Mouse (Mus musculus) lung, postnatal 14 days (tissue): ENCODE data around the gene Thoc3.
A peak's percentile ranks its signal among the peaks of the same experiment; 100 is the strongest.

Experiments used
- DNase-seq: peaks from one replicate; pipeline ENCODE4 v3.0.0; 2021

Gene Thoc3

DNA sequence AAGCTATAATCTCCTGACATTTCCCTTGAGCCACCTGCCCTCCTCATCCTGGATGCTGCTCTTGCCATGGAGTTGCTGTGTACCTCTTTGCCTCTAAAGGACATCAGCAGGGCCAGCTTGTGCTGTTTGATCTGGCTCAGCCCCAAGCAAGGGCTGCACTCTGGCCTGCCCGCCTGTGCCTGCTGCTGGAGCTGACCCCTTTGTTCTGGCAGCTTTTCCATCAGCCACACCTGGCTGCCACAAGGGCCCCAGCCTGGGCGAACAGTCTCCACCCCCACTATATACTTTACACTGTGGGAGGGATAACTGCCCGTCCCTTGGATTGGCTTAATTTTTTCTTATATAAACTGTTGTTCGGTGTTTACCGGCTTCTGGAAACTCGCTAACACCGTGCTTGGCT lies 28.7 kb downstream of the Thoc3 start:
- peak; percentile 20 for DNase-seq

DNA sequence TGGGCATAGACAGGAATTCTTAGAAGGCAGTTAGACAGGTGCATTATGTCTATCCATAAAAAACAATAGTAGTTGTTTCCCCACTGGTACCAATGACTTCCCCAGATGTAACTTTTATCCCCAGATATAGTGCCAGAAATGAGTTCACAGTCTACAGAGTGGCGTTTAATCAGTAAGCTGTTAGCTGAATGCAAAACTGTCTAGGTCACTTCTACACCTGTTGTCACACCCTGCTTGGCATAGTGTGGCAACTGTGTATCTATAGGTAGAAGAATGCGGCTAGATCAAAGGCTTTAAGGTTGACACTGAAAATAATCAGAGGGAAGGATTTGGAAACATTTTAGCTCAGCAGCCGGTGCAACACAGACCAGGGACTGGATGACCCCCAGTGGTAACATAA lies 29.8 kb downstream of the Thoc3 start:
- DNase-seq: no peak

DNA sequence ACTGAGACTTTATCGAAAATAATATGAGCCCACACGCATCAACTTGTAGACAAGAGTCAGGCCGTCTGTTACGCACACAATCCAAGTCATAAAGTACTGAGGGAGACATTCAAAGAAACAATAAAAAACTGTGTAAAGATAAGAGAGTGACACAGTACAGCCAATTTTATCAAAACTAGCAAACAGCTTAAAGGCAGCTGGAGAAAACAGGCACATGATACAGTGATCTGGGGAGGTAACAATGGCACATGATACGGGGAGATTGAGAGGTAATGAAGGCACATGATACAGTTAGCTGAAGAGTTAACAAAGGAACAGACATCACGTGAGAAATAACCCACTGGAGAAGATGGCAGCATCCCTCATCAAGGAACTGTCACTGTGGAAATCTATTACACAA lies 31.6 kb downstream of the Thoc3 start:
- no peak for DNase-seq

DNA sequence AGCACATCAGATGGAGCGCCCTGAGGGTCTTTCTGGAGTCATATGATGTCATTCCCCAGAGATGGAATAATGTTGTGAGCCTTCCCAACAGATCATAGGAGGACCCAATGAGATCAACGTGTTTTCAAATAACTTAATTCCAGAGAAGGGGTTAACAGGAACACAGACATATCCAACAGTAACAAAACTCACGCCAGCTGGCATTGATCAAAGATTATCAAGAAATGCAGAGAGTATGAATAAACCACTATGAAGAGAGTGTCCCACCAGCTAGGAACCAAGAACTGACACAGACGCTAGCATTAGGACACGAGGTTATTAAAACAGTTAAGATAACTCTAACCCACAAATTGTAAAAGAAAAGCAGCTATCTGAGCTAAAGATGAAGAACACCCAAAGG lies 32.0 kb downstream of the Thoc3 start:
- DNase-seq: peak; percentile 27

DNA sequence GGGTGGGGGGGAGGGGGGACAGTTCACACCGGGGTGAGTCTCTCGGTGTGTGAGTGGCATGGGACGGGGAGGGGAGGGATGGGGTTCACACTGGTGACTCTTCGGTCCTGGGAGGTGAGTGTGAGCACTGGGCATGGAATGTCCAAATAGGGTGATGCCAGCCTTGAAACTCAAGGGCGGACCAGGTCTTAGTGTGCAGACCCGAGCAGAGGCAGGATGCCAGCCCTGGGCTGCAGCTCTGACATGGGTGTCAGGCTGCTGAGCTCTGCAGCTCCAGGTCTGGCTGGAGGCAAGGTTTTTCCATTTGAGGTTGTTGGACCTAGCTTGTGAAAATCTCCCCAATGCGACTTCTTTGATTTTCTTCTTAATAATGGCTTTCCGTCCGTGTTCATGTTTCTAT lies 37.5 kb downstream of the Thoc3 start:
- no peak for DNase-seq

DNA sequence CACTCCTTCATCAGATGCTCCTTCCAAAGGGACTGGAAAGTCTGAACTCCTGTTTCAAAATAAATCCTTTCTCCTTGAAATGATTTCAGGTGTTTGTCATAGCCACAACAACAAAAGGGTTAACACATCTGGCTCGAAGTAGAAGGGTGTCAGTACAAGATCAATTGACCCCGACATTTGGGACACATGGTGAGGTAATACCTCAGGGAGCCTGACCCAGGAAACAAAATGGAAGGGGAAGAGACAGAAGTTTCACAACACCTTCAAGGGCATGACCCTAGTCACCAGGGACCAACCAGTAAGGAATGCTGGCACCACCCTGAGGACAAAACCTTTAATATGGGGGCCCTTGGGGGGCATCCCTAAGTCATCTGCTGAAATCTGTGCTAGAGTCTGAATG lies 38.6 kb downstream of the Thoc3 start:
- no peak for DNase-seq

DNA sequence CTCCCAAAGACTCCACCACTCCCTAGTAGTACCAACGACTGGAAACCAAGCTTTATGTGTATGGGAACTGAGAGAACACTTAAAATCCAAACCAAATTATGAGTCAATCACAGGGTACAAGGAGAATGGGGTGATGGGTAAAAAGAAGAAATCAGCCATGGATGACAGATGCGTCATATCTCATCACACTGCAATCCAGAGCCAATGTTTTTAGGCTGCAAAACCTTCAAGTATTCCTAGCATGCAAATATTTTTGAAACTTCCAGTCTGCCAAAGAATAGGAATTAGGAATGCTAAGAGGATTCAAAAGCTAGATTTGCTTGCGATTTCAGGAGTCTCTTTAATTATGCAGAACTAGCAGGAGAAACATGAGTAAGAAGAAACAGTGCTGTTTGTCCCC lies 39.9 kb downstream of the Thoc3 start:
- DNase-seq: peak; percentile 35

DNA sequence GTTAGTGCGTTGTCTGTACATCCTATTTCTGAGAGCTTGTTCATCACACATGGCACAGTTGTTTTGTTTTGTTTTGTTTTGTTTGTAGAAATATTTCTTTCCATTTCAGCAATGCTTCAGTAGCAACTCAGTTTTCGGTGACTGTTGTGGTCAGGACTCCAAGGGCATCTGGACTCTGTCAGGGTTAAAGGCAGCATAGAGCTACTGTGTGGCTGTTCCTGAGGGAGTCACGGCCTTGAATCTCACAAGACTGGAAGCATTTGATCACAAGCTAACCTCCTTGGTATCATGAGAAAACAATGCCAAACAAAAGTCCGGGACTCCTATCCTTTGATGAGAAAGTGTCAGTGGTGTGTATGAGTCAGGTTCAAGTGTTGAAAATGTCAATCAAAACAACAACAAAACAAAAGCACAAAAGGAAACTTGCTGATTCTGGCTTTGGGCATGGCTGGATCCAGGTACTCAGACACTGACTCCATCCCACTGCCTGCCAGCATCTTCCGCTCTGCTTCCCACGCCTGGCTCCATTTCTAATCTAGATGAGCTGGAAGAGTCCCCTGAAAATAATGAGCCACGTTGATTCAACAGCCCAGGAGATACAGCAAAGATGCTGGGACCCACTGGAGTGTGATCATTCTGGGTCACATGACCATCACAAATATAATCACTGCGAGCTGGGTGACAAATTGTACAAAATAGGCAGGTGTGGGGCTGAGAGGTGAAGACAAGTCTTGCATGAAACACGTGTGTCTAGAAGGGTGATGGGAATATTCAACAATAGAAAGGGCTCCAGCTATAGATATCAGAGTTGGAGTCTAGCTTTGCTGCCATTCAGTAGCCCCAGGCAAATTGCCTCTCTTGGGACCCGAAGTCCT lies 41.6 kb downstream of the Thoc3 start:
- DNase-seq: no peak

DNA sequence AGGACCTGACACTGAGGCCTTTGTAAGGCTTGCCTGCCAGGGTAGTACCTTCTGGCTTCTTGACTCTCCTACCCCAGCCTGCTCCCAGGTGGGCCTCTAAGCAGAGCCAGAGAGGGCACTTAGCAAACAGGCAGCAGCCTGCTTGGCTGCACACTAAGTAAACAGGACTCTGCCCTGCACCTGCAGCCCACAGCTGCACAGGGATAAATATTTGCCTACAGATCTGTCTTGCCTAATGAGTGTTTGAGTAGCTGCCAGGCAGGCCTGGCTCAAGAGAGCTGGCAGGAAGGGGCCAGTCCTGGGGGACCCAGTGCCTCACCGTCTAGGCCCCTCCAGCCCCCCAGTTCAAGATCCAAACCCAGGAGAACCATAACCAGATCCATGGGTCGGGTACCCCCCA lies 43.4 kb downstream of the Thoc3 start:
- DNase-seq: peak; percentile 36

DNA sequence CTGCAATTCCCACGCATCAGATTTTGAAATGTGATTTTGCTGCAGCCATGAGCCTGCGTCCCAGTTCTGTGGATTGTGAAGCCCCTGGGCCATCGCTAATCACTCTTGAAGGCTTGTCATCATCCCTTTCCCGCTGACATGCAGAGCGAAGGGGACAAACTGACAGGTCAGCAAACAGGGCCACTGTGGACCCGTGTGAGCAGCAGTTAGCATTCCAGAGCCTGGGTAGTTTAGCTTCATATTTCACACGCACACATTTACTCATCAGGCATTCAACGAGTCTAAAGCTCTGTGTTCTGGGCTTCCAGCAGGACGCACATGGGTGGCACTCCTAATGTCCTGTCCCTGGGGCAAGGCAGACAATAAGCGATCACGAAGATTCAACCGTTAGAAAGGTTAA lies 48.4 kb downstream of the Thoc3 start:
- DNase-seq: no peak

DNA sequence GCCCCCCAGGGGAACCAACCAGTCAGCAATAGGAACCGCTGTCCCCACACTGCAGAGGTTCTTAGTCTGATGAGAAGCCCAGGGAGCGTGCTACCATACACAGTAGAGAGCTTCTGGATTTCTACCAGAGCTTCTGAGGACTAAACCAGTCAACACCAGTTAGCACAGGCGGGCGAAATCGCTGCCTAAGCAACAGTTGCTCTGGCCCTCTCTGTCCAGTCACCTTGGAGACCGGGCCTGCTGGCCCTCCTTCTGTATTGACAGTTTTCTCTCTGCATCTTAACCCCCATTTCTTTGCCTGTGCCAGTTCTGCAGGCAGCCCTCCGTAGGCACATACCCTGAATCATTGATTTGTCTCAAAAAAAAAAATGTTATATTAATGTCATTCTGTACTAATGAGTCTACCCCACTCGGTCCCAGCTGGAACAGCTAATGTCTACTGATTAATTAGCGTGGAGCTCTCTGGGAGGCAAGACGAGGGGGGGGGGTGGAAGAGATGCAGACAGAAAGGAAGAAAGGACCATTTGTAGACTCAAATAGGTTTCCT lies 49.8 kb downstream of the Thoc3 start:
- no peak for DNase-seq

DNA sequence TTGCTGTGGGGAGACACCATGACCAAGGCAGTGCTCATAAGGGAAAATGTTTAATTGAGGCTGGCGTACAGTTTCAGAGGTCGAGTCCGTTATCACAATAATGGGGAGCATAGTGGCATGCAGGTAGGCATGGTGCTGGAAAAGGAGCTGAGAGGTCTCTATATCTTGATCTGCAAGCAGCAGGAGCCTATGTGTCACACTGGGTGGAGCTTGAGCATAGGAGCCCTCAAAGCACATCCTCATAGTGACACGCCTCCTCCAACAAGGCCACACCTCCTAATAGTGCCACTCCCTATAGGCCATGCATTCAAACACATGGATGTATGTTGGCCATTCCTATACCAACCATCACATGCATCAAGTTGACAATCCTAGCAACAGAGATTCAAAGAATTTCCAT lies 53.6 kb downstream of the Thoc3 start:
- no peak for DNase-seq

DNA sequence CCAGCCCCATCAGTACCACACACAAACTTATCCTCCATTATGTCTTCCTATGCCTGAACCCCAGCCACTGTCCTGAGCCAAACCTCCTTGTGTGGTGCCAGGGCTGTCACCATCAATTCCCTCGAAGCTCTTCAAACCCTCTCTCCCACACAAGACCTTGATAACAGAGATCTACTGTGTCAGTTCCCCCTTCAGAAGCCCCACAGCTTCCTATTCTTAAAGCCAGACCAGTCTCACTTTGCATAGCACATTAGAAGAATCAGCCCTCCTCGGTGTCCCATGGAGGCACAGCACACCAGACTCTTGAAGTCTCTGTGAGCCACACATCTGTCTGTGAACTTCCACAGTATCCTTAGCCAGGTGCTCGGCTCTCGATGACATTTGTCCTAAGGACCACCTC lies 55.9 kb downstream of the Thoc3 start:
- DNase-seq: no peak

DNA sequence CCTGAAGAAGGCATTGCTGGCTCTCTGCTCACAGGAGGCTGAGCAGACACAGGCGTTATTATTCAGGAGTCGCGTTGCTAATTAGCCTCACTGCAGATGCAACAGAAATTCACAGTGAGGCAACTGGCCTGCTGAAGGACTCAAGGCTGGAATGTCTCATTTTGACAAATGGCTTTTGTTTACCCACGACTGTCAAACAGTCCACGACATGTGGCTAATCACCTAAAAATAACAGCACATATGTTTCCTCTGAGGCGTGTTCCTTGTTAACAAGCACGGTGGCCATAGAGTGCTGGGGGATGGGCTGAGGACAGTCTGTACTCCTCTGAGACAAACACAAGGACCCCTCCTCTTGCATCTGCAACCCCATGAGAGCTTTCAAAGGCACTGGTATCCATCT lies 56.4 kb downstream of the Thoc3 start:
- no peak for DNase-seq

DNA sequence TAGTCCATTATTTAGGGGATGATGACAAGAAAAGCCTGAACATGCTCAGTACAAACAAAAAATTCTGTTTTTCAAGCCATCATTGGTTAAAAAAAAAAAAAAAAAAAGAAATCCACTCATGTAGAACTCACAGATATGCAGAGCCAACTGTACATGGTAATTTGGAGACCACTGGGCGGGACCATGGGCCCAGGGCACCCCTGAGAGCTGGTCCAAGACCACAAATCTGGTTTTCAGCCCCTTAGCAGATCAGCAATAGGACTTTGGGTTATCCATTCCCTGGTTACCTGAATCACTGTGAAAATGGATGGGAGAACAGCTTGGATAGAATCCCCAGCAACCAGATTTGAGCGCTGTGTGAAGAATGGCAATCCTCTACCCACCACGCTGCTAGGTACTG lies 57.0 kb downstream of the Thoc3 start:
- no peak for DNase-seq
